Mouse (Mus musculus): ENCODE results near the gene Ell2. TPM values are rescaled to one million over a fixed set of nuclear protein-coding genes. Genes with fewer than 3 reads are reported as not detected.

Gene Ell2
- polyA plus RNA-seq, 1 experiment, result 5.1 TPM

DNA sequence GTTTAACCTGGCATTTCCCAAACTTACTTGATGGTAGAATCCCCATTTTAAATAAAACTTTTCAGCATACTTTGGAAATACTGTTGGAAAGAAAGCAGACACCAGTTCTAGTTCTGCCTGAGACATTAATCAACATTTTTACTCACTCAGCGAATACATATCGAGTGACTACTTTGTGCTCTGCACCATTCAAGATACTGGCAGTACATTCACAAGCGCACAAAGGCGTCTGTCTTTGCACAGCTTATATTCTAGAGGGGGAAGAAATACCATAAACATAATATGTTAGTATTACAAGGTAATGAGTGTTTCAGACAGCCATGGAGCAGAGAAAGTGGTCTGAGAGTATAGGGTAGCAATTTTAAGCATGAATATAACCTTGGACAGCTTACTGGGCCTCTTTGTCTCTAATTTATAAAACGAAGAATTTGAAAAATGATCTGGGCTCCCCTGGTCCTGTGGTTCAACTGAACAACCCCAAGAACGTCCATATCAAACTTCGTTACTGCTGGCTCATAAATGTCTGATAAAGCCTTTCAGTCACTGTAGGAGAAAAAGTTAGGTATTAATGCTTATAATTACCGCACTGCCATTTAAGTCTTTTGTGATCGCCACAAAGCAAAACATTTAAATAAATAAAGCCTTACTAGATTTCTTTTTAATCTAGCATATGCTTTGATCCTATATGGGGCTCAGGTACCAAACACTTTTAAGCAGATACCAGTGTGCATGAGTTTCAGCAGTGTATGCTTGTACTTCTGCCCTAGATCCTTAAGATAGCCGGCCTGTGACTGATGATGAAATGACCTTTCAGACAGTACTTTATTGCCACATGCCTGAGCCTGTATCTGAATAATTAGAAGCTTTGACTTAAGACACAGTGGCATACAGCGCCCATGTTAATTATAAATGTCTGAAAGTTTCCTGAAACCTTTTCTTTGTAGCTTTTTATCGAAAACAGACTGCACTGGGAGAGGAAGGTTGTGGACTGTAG lies 35.5 kb downstream of the Ell2 start:
- Histone ChIP-seq H3K79me2 (ENCODE audit: control insufficient read depth, insufficient read depth) (peaks cover 12% of the 10 kb centered on the region), H3K4me2 (ENCODE audit: low read depth) (no peak overlapping the region), H3K36me3 (ENCODE audit: control insufficient read depth, insufficient read depth) (no peaks in the 10 kb centered on the region), H3K4me3 (no peak overlapping the region), H3K27me3 (ENCODE audit: control insufficient read depth, insufficient read depth, insufficient read length) (no peaks in the 10 kb centered on the region), H3ac (ENCODE audit: control insufficient read depth, insufficient read length) (no peak overlapping the region)
- TF ChIP-seq SRF (IDR thresholded peaks at IDR 0.05; ENCODE audit: control insufficient read depth, insufficient read length, low read depth) (no peak), TCF3 (IDR thresholded peaks at IDR 0.05; ENCODE audit: insufficient read length, low read depth) (no peak), E2F4 (IDR thresholded peaks at IDR 0.05; ENCODE audit: insufficient read depth) (no peak), REST (IDR thresholded peaks at IDR 0.05; ENCODE audit: insufficient read depth, insufficient read length) (no peak), CEBPB (IDR thresholded peaks at IDR 0.05; ENCODE audit: insufficient read depth, poor library complexity, severe bottlenecking) (no peak), TCF12 (IDR thresholded peaks at IDR 0.05; ENCODE audit: insufficient read depth, poor library complexity, severe bottlenecking) (no peak), USF1 (IDR thresholded peaks at IDR 0.05; ENCODE audit: low read depth) (no peak), MAX (IDR thresholded peaks at IDR 0.05; ENCODE audit: low read depth) (no peak), MYOG (IDR thresholded peaks at IDR 0.05; ENCODE audit: control insufficient read depth in 1 of 3, insufficient read depth in 1 of 3, insufficient read length in 2 of 3, low read depth in 2 of 3) (no peak), POLR2AphosphoS2 (IDR thresholded peaks at IDR 0.05; ENCODE audit: insufficient read length, low read depth) (no peak), POLR2A (IDR thresholded peaks at IDR 0.05; ENCODE audit: insufficient read length, low read depth) (no peak), MYOD1 (IDR thresholded peaks at IDR 0.05; ENCODE audit: control insufficient read depth in 1 of 3, insufficient read length in 2 of 3, low read depth in 2 of 3) (no peak)

DNA sequence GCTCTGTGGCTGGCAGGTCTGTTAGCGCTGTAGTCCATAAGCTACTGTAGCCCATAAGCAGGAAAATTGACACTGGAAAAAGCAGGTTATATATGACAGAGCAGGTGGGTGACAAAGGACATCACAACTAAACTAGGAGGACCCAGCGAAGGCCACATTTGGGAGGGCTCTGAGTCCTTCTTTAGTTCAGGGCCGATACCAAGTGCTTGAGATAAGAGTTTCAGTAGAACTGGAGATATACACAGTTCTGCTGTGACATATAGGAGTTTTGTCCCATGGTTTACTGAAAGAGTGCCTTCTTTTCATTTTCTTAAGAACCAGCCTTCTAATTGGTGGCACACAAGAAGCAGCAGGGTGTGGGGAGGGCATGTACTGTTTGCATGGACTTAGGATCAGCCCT lies 36.4 kb downstream of the Ell2 start:
- Histone ChIP-seq H3K4me2 (ENCODE audit: low read depth) (no peak overlapping the region), H3ac (ENCODE audit: control insufficient read depth, insufficient read length) (no peak overlapping the region), H3K79me2 (ENCODE audit: control insufficient read depth, insufficient read depth) (peaks cover 10% of the 10 kb centered on the region), H3K27me3 (ENCODE audit: control insufficient read depth, insufficient read depth, insufficient read length) (no peaks in the 10 kb centered on the region), H3K4me3 (no peak overlapping the region), H3K36me3 (ENCODE audit: control insufficient read depth, insufficient read depth) (no peaks in the 10 kb centered on the region)
- no peak for TF ChIP-seq MYOG (IDR thresholded peaks at IDR 0.05; ENCODE audit: control insufficient read depth in 1 of 3, insufficient read depth in 1 of 3, insufficient read length in 2 of 3, low read depth in 2 of 3)
- no peak for TF ChIP-seq E2F4 (IDR thresholded peaks at IDR 0.05; ENCODE audit: insufficient read depth)
- TF ChIP-seq MYOD1 (IDR thresholded peaks at IDR 0.05; ENCODE audit: control insufficient read depth in 1 of 3, insufficient read length in 2 of 3, low read depth in 2 of 3), result no peak
- TF ChIP-seq TCF3 (IDR thresholded peaks at IDR 0.05; ENCODE audit: insufficient read length, low read depth), result no peak
- no peak for TF ChIP-seq SRF (IDR thresholded peaks at IDR 0.05; ENCODE audit: control insufficient read depth, insufficient read length, low read depth)
- TF ChIP-seq MAX (IDR thresholded peaks at IDR 0.05; ENCODE audit: low read depth), result no peak
- no peak for TF ChIP-seq REST (IDR thresholded peaks at IDR 0.05; ENCODE audit: insufficient read depth, insufficient read length)
- TF ChIP-seq USF1 (IDR thresholded peaks at IDR 0.05; ENCODE audit: low read depth), result no peak
- TF ChIP-seq POLR2A (IDR thresholded peaks at IDR 0.05; ENCODE audit: insufficient read length, low read depth), result no peak
- no peak for TF ChIP-seq POLR2AphosphoS2 (IDR thresholded peaks at IDR 0.05; ENCODE audit: insufficient read length, low read depth)
- no peak for TF ChIP-seq CEBPB (IDR thresholded peaks at IDR 0.05; ENCODE audit: insufficient read depth, poor library complexity, severe bottlenecking)
- no peak for TF ChIP-seq TCF12 (IDR thresholded peaks at IDR 0.05; ENCODE audit: insufficient read depth, poor library complexity, severe bottlenecking)

DNA sequence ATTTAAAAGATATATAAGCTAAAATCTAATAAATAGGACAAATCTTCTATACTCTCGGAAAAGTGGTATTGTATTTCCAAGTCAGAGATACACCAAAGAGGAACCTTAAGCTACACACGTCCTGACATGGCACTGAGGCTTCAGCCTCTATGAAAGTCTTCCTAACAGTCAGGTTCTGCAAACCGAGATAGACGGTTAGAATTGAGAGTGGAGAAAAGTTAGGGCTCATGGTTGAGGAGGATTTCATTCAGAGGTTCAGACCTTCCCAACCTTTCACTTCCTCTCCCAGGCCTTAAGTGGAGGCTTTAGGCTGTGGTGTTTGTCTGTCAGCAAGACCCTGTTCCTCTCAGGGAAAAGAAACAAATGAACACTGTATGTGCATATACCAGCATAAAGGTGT lies 37.5 kb downstream of the Ell2 start:
- Histone ChIP-seq H3K79me2 (ENCODE audit: control insufficient read depth, insufficient read depth) (no peaks in the 10 kb centered on the region), H3K36me3 (ENCODE audit: control insufficient read depth, insufficient read depth) (peaks cover under 1% of the 10 kb centered on the region), H3ac (ENCODE audit: control insufficient read depth, insufficient read length) (no peak overlapping the region), H3K4me3 (no peak overlapping the region), H3K4me2 (ENCODE audit: low read depth) (no peak overlapping the region), H3K27me3 (ENCODE audit: control insufficient read depth, insufficient read depth, insufficient read length) (no peaks in the 10 kb centered on the region)
- TF ChIP-seq CEBPB (IDR thresholded peaks at IDR 0.05; ENCODE audit: insufficient read depth, poor library complexity, severe bottlenecking) (no peak), POLR2AphosphoS2 (IDR thresholded peaks at IDR 0.05; ENCODE audit: insufficient read length, low read depth) (no peak), REST (IDR thresholded peaks at IDR 0.05; ENCODE audit: insufficient read depth, insufficient read length) (no peak)

DNA sequence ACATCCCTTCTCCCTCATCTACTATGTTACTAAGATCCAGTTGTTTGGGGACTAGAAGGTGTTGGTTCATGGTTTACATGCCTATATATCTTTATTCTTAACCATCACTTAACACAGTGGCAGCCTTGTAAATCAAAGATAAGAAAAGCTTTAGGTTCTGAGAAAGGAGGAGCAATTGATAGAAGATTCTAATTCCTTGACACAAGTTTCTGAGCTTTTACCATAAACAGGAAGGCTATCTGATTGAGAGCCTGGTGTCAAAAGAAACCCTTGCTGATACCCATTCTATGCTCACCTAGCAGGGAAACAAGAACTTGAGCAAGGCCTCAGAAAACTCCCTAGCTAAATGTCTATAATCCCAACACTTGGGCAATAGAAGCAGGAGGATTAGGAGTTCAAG lies 38.8 kb downstream of the Ell2 start:
- no peaks in the 10 kb centered on the region for H3K27me3 ChIP-seq (ENCODE audit: control insufficient read depth, insufficient read depth, insufficient read length)
- H3K4me2 ChIP-seq (ENCODE audit: low read depth), result no peak overlapping the region
- no peak overlapping the region for H3ac ChIP-seq (ENCODE audit: control insufficient read depth, insufficient read length)
- H3K79me2 ChIP-seq (ENCODE audit: control insufficient read depth, insufficient read depth), result no peaks in the 10 kb centered on the region
- TF ChIP-seq POLR2A (IDR thresholded peaks at IDR 0.05; ENCODE audit: insufficient read length, low read depth) (no peak), MYOD1 (IDR thresholded peaks at IDR 0.05; ENCODE audit: control insufficient read depth in 1 of 3, insufficient read length in 2 of 3, low read depth in 2 of 3) (no peak), MAX (IDR thresholded peaks at IDR 0.05; ENCODE audit: low read depth) (no peak), SRF (IDR thresholded peaks at IDR 0.05; ENCODE audit: control insufficient read depth, insufficient read length, low read depth) (no peak), E2F4 (IDR thresholded peaks at IDR 0.05; ENCODE audit: insufficient read depth) (no peak), POLR2AphosphoS2 (IDR thresholded peaks at IDR 0.05; ENCODE audit: insufficient read length, low read depth) (no peak), CEBPB (IDR thresholded peaks at IDR 0.05; ENCODE audit: insufficient read depth, poor library complexity, severe bottlenecking) (no peak), TCF3 (IDR thresholded peaks at IDR 0.05; ENCODE audit: insufficient read length, low read depth) (no peak), USF1 (IDR thresholded peaks at IDR 0.05; ENCODE audit: low read depth) (no peak), MYOG (IDR thresholded peaks at IDR 0.05; ENCODE audit: control insufficient read depth in 1 of 3, insufficient read depth in 1 of 3, insufficient read length in 2 of 3, low read depth in 2 of 3) (no peak), TCF12 (IDR thresholded peaks at IDR 0.05; ENCODE audit: insufficient read depth, poor library complexity, severe bottlenecking) (no peak), REST (IDR thresholded peaks at IDR 0.05; ENCODE audit: insufficient read depth, insufficient read length) (no peak)
- no peak overlapping the region for H3K4me3 ChIP-seq
- H3K36me3 ChIP-seq (ENCODE audit: control insufficient read depth, insufficient read depth), result peaks cover 13% of the 10 kb centered on the region
